37 mouse cellular contexts compared by ENCODE assay signal in genomic region chr14:101656307-101656706, GRCm38 (mm10). TPM values are rescaled to one million over a fixed set of nuclear protein-coding genes. Genes with fewer than 3 reads are reported as not detected.
A peak's percentile ranks its signal among the peaks of the same experiment; 100 is the strongest.
DNase-seq lines count a peak whose midpoint lies in the region; ATAC-seq and TF ChIP-seq lines count a peak whose summit lies in the region.
"Had no signal": no experiment of that assay in that cellular context is flagged by ENCODE, and none has a peak within 500 bp of the region (broad histone marks: within the 10 kb centered on the region; RNA-seq: fewer than 3 reads in every experiment).

No protein-coding gene starts in this region.

- no peak overlapping the region for H3K9ac ChIP-seq in ES-Bruce4 (ENCODE audit: low read depth, poor library complexity, severe bottlenecking)
- H3K9ac ChIP-seq in midbrain, embryonic 14.5 days (replicated peaks; ENCODE audit: low read length): no peak overlapping the region
- H3K9ac ChIP-seq: embryonic facial prominence, embryonic 13.5 days; forebrain, embryonic 15.5 days; hindbrain, embryonic 13.5 days; limb, embryonic 15.5 days; liver, embryonic 15.5 days; lung, embryonic 14.5 days had no signal

- 0 out of 2 replicates have a peak overlapping the region, but pooled peaks have one; percentile 59 for H3K27ac ChIP-seq in spleen, adult 2 months (ENCODE audit: insufficient read depth, low read length)
- no peak overlapping the region for H3K27ac ChIP-seq in ES-Bruce4 (ENCODE audit: insufficient read depth, low read length)
- H3K27ac ChIP-seq in midbrain, embryonic 14.5 days (replicated peaks; ENCODE audit: low read depth, low read length): no peak overlapping the region
- H3K27ac ChIP-seq: embryonic facial prominence, embryonic 13.5 days; forebrain, embryonic 10.5 days; forebrain, embryonic 15.5 days; gastrocnemius, adult 2 months; hindbrain, embryonic 13.5 days; limb, embryonic 10.5 days; limb, embryonic 15.5 days; liver, embryonic 15.5 days; neural tube, embryonic 13.5 days had no signal

- TF ChIP-seq CTCF in spleen, adult 2 months (IDR thresholded peaks at IDR 0.05; ENCODE audit: extremely low read depth, insufficient read depth, insufficient read length, insufficient replicate concordance): no peak
- no peak for TF ChIP-seq CTCF in ES-Bruce4 (IDR thresholded peaks at IDR 0.05; ENCODE audit: low read depth, low read length)

- TF ChIP-seq POLR2A in spleen, adult 2 months (IDR thresholded peaks at IDR 0.05; ENCODE audit: low read depth, low read length): no peak
- TF ChIP-seq POLR2A in ES-Bruce4 (IDR thresholded peaks at IDR 0.05; ENCODE audit: insufficient read depth, low read length): no peak

- H3K4me3 ChIP-seq in spleen, adult 2 months (ENCODE audit: extremely low read depth, insufficient read depth, insufficient read length): no peak overlapping the region
- peak overlapping the region; percentile 38 for H3K4me3 ChIP-seq in ES-Bruce4 (ENCODE audit: low read depth, low read length)
- H3K4me3 ChIP-seq in midbrain, embryonic 14.5 days (replicated peaks; ENCODE audit: low read depth, low read length): no peak overlapping the region
- H3K4me3 ChIP-seq: embryonic facial prominence, embryonic 13.5 days; forebrain, embryonic 10.5 days; forebrain, embryonic 15.5 days; gastrocnemius, adult 2 months; limb, embryonic 10.5 days; limb, embryonic 15.5 days; liver, embryonic 15.5 days; myocyte; neural tube, embryonic 13.5 days had no signal

- H3K27me3 ChIP-seq in spleen, adult 2 months (ENCODE audit: control insufficient read depth, insufficient read depth, low read length): no peaks in the 10 kb centered on the region
- no peaks in the 10 kb centered on the region for H3K27me3 ChIP-seq in ES-Bruce4 (ENCODE audit: control insufficient read depth, insufficient read depth, low read length, poor library complexity, severe bottlenecking)
- H3K27me3 ChIP-seq in midbrain, embryonic 14.5 days (ENCODE audit: control insufficient read depth, insufficient read depth, low read length): no peaks in the 10 kb centered on the region
- H3K27me3 ChIP-seq: embryonic facial prominence, embryonic 13.5 days; forebrain, embryonic 15.5 days; hindbrain, embryonic 13.5 days; limb, embryonic 15.5 days; liver, embryonic 15.5 days; neural tube, embryonic 13.5 days had no signal

- no peak for TF ChIP-seq EP300 in ES-Bruce4 (IDR thresholded peaks at IDR 0.05; ENCODE audit: insufficient read depth, low read depth, low read length)

- H3K4me2 ChIP-seq in midbrain, embryonic 14.5 days (ENCODE audit: low read length): no peak overlapping the region
- H3K4me2 ChIP-seq: embryonic facial prominence, embryonic 13.5 days; forebrain, embryonic 15.5 days; heart, embryonic 11.5 days; limb, embryonic 15.5 days; liver, embryonic 15.5 days; lung, embryonic 14.5 days; midbrain, embryonic 11.5 days had no signal

- H3K4me1 ChIP-seq in spleen, adult 2 months (ENCODE audit: control insufficient read depth, insufficient read depth, insufficient read length): no peaks in the 10 kb centered on the region; the same call in 1 of the 2 replicates
- H3K4me1 ChIP-seq in ES-Bruce4 (ENCODE audit: control insufficient read depth, insufficient read depth, low read length): peaks cover 4% of the 10 kb centered on the region
- H3K4me1 ChIP-seq in midbrain, embryonic 14.5 days (ENCODE audit: control insufficient read depth, insufficient read depth, low read length): peaks cover 11% of the 10 kb centered on the region

- H3K9me3 ChIP-seq in ES-Bruce4 (replicated peaks; ENCODE audit: control insufficient read depth, insufficient read depth, low read length, poor library complexity, severe bottlenecking): no peaks in the 10 kb centered on the region
- H3K9me3 ChIP-seq in midbrain, embryonic 14.5 days (ENCODE audit: control insufficient read depth, low read length): no peaks in the 10 kb centered on the region
- H3K9me3 ChIP-seq: embryonic facial prominence, embryonic 13.5 days; forebrain, embryonic 10.5 days; forebrain, embryonic 15.5 days; hindbrain, embryonic 13.5 days; limb, embryonic 10.5 days; limb, embryonic 15.5 days; liver, embryonic 15.5 days; neural tube, embryonic 13.5 days had no signal

- H3K36me3 ChIP-seq in spleen, adult 2 months (ENCODE audit: control insufficient read depth, insufficient read depth, low read length): 0 out of 2 replicates have a peak, but pooled peaks cover 3% of the 10 kb centered on the region
- no peaks in the 10 kb centered on the region for H3K36me3 ChIP-seq in ES-Bruce4 (ENCODE audit: control insufficient read depth, insufficient read depth, low read length, poor library complexity, severe bottlenecking)
- peaks cover 9% of the 10 kb centered on the region for H3K36me3 ChIP-seq in midbrain, embryonic 14.5 days (ENCODE audit: control insufficient read depth, insufficient read depth, low read length)
- H3K36me3 ChIP-seq: limb, embryonic 15.5 days; liver, embryonic 15.5 days had no signal

- no peak for DNase-seq in spleen, adult 2 months (ENCODE audit: low read depth in 1 of 2, low spot score in 2 of 2)
- no peak for DNase-seq in spleen, postnatal 4 days (ENCODE audit: low spot score in 2 of 2)
- peak; percentile 65 for DNase-seq in CD4-positive, CD25-positive, alpha-beta regulatory T cell, adult 2 months (ENCODE audit: low read depth, low spot score)
- DNase-seq in ZHBTc4 (ENCODE audit: low read depth, low spot score): peak; percentile 89
- DNase-seq in adrenal gland, postnatal 14 days: no peak
- no peak for DNase-seq in heart, postnatal 14 days
- no peak for DNase-seq in midbrain, embryonic 14.5 days
- DNase-seq: adrenal gland, postnatal 10 days; cerebellum, adult 18-20 months; cerebellum, postnatal 10 days; gastrocnemius, adult 2 months; gastrocnemius, postnatal 36 days; heart, adult 18-20 months; heart, postnatal 4 days; kidney, adult 9 months; kidney, postnatal 14 days; layer of hippocampus, adult 9-11 months; lung, embryonic 14.5 days; lung, postnatal 14 days; retina, postnatal 1 day; right cerebral cortex, postnatal 14 days; spleen, adult 18-20 months; thymus, adult 2 months had no signal

- no peak for ATAC-seq in midbrain, embryonic 14.5 days (ENCODE audit: low FRiP score, low TSS enrichment)
- ATAC-seq: forebrain, embryonic 15.5 days; intestine, postnatal 0 days had no signal

- intact Hi-C loops in heart, postnatal 14 days (cut with DNase I): loop anchor here (10.0 kb wide), 1 partner anchor 288 kb away; no protein-coding TSS in a partner anchor

- WGBS in spleen, adult 2 months: 59% methylated on average over 10 of the region's 10 CpGs
- 87% methylated on average over 10 of the region's 10 CpGs for WGBS in midbrain, embryonic 14.5 days

RNA-seq across cellular contexts. Expression of gene Uchl3, which starts 2.5 kb away (rescaled TPM):
- polyA plus RNA-seq in spleen, adult 2 months (2012; rRNA removed): 15.3 and 18.1 TPM in 2 replicates
- polyA plus RNA-seq in ES-Bruce4 (2011; ENCODE audit: insufficient read depth, insufficient read length, low read depth, missing spikeins): 127 TPM in 2 replicates
- total RNA-seq in adrenal gland, postnatal 14 days (2021): 46.6 and 50.2 TPM in 2 replicates
- total RNA-seq in heart, postnatal 14 days (2021): 10 to 100 TPM; 23.6 to 26.7 TPM
- polyA plus RNA-seq in midbrain, embryonic 14.5 days (2014; fragmentation: Nextera tagmentation; extraction: Ambion mirVana): 294 and 335 TPM in 2 replicates

RNA-seq across cellular contexts. Expression of gene Commd6, which starts 15.8 kb away (rescaled TPM):
- 15.0 and 15.4 TPM in 2 replicates for polyA plus RNA-seq in spleen, adult 2 months (2012; rRNA removed)
- 43.3 and 45.0 TPM in 2 replicates for polyA plus RNA-seq in ES-Bruce4 (2011; ENCODE audit: insufficient read depth, insufficient read length, low read depth, missing spikeins)
- total RNA-seq in adrenal gland, postnatal 14 days (2021): 71.7 and 79.2 TPM in 2 replicates
- 10 to 100 TPM; 26.0 to 29.4 TPM for total RNA-seq in heart, postnatal 14 days (2021)
- 95.8 and 97.2 TPM in 2 replicates for polyA plus RNA-seq in midbrain, embryonic 14.5 days (2014; fragmentation: Nextera tagmentation; extraction: Ambion mirVana)

RNA-seq across cellular contexts. Expression of gene Tbc1d4, which starts 47.3 kb away (rescaled TPM):
- 5.6 and 7.5 TPM in 2 replicates for polyA plus RNA-seq in spleen, adult 2 months (2012; rRNA removed)
- 1.6 and 2.1 TPM in 2 replicates for polyA plus RNA-seq in ES-Bruce4 (2011; ENCODE audit: insufficient read depth, insufficient read length, low read depth, missing spikeins)
- 38.4 and 39.3 TPM in 2 replicates for total RNA-seq in adrenal gland, postnatal 14 days (2021)
- 10 to 100 TPM; 43.4 to 47.7 TPM for total RNA-seq in heart, postnatal 14 days (2021)
- polyA plus RNA-seq in midbrain, embryonic 14.5 days (2014; fragmentation: Nextera tagmentation; extraction: Ambion mirVana): 7.1 and 8.9 TPM in 2 replicates
- total RNA-seq: MEL had no signal

Comparison
In these comparisons a context has a peak if more than half of its experiments do, and no peak if none do; other contexts are left out.
1. DNase-seq: peak in CD4-positive, CD25-positive, alpha-beta regulatory T cell, adult 2 months (single experiment) and ZHBTc4 (single experiment); none in spleen, adult 2 months (0 of 2), spleen, postnatal 4 days (0 of 2), adrenal gland, postnatal 14 days (single experiment), heart, postnatal 14 days (0 of 2) and midbrain, embryonic 14.5 days (single experiment).